Mouse (Mus musculus) inflammation-experienced regulatory T-cells, adult 6 months (primary cell): ENCODE data around the gene Adam1a. TPM values are rescaled to one million over a fixed set of nuclear protein-coding genes. Genes with fewer than 3 reads are reported as not detected.
A peak's percentile ranks its signal among the peaks of the same experiment; 100 is the strongest.

Source experiments
- ATAC-seq: one replicate; pipeline ENCODE4 v1.8.0; 2017
- polyA plus RNA-seq, 3 experiments: library from polyadenylated mRNA; unstranded; fragments of 100-300 nt; shearing (Covaris generic); gene quantifications; one replicate each; pipeline ENCODE4 v1.2.1; 2017

Adam1a gene
- polyA plus RNA-seq, 3 experiments from 2014 or later: 0.36 to 2.0 (median 0.75) TPM

DNA sequence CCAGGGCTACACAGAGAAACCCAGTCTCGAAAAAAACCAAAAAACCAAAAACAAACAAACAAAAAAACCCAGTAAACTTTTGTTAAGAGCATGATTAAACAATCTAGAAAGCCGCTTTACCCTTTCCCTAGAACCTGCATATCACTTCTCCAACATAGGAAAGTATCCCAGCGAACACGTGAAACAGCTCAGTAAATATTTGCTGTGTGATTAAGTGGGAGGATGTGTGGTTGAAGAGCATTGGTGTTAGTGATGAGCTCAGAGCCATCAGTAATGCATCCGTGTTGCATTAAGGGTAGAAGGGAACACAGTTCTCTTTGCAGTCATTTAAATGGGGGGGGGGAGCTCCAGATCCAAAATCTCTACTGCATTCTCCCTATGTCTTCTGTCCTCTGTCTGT lies 60.5 kb downstream of the Adam1a start:
- no peak for ATAC-seq

DNA sequence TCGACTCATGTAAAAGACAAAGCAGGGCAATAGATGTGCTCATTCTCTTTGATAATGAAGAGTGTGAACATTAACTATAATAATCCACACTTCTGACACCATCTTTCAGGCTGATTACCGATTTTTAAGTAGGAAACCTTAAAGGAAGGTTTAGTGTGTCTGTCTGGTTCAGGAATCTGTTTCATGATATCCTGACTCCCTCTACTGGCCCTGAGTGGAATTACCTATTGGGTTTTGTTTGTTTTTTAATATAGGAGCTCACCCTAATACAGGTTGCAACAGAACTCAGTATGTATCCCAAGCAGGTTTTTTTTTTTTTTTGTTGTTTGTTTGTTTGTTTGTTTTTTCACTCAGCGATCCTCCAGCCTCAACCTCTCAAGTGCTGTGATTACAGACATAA lies 67.6 kb downstream of the Adam1a start:
- ATAC-seq: peak; percentile 56

- ATAC-seq: no peak
Measured at GRCm38 (mm10) chr5:121476040-121476439, 69.2 kb downstream of the Adam1a start.

GRCm38 (mm10) chr5:121474610-121475009 lies 70.7 kb downstream of the Adam1a start:
- no peak for ATAC-seq

DNA sequence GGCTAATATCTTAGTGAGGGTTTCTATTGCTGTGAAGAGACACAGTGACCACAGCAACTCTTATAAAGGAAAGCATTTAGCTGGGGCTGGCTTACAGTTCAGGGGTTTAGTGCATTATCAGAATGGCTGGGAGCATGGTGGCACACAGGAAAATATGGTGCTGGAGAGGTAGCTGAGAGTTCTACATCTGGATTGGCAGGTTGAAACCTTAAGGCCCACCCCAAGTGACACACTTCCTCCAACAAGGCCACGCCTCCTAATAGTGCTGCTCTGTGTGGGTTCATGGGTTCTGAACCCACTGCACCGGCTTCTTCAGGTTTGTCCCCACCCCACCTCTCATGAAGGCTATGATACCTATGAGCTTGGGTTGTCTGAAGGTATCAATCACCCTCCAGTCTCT lies 72.9 kb downstream of the Adam1a start:
- no peak for ATAC-seq

DNA sequence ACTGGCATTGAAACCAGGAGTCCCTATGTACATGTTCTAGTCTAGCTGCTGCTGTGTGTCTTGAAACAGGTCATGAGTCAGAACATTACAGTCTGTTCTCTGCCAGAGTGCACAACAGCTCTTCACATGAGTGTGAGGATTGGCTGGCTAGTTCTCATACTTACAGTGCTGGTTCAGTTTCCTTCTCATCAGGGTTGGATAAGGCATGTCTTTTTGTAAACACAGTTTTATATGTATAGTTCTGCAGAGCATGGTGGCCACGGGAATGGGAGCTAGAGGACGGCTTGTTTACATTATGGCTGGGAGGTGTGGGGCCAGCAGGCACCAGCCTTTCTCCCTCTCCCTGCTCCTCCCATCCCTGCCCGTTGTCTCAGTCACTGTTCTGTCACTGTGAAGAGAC lies 75.7 kb downstream of the Adam1a start:
- no peak for ATAC-seq

Other genes starting within 250 kb of the Adam1a start
- gene Trafd1, start 159.8 kb downstream of the Adam1a start, polyA plus RNA-seq: 10 to 100 TPM; 31.6 to 50.8 (median 39.1) TPM
- gene Naa25, start 147.5 kb downstream of the Adam1a start, polyA plus RNA-seq: 10 to 100 TPM; 26.1 to 40.4 (median 35.0) TPM
- gene Tmem116, start 93.6 kb downstream of the Adam1a start, polyA plus RNA-seq: 1 to 10 TPM in 2 of 3 experiments, under 1 TPM in 1; 0.24 to 3.1 (median 1.1) TPM
- gene Erp29, start 93.0 kb downstream of the Adam1a start, polyA plus RNA-seq: 10 to 100 TPM; 70.3 to 77.7 (median 74.5) TPM
- gene Adam1b, start 42.0 kb downstream of the Adam1a start, polyA plus RNA-seq: under 1 TPM in 1 of 3 experiments, not detected in 2; 0.22 TPM
- not detected for gene Gm42878, start within 50 bp of the Adam1a start, polyA plus RNA-seq
- 10 to 100 TPM; 20.2 to 24.2 (median 23.8) TPM for gene Mapkapk5, start 423 bp upstream of the Adam1a start, polyA plus RNA-seq
- gene Aldh2, start 48.3 kb upstream of the Adam1a start, polyA plus RNA-seq: 10 to 100 TPM in 1 of 3 experiments, 1 to 10 TPM in 2; 4.5 to 11.7 (median 6.0) TPM
- gene Acad12, start 73.5 kb upstream of the Adam1a start, polyA plus RNA-seq: 1 to 10 TPM; 1.3 to 3.3 (median 1.7) TPM
- 1 to 10 TPM in 2 of 3 experiments, under 1 TPM in 1; 0.93 to 5.7 (median 5.6) TPM for gene Acad10, start 115.0 kb upstream of the Adam1a start, polyA plus RNA-seq
- 10 to 100 TPM in 2 of 3 experiments, 1 to 10 TPM in 1; 9.6 to 14.4 (median 13.5) TPM for gene Brap, start 115.1 kb upstream of the Adam1a start, polyA plus RNA-seq
- 10 to 100 TPM; 18.4 to 48.0 (median 35.1) TPM for gene Atxn2, start 165.9 kb upstream of the Adam1a start, polyA plus RNA-seq